Mouse (Mus musculus): ENCODE results near the gene Arpc2. TPM values are rescaled to one million over a fixed set of nuclear protein-coding genes. Genes with fewer than 3 reads are reported as not detected.

Gene Arpc2
- total and polyA plus RNA-seq, 3 experiments = 234 to 522 (median 455) TPM

GRCm38 (mm10) chr1:74196621-74197419 lies 39.1 kb upstream of the Arpc2 start:
- Histone ChIP-seq H3K9me3 (replicated peaks; ENCODE audit: low read length) (no peaks in the 10 kb centered on the region), H3K27ac (ENCODE audit: insufficient read depth, low read depth) (no peak overlapping the region), H3K36me3 (replicated peaks in 1 of 2; ENCODE audit: control insufficient read depth in 1 of 2, insufficient read depth in 1 of 2, low read length in 1 of 2) (no peaks in the 10 kb centered on the region), H3K4me2 (ENCODE audit: insufficient read depth, low read depth, poor library complexity, severe bottlenecking) (no peak overlapping the region), H3K9ac (ENCODE audit: insufficient read depth, low read depth) (no peak overlapping the region), H3K27me3 (replicated peaks) (no peaks in the 10 kb centered on the region), H3K4me1 (ENCODE audit: control insufficient read depth in 1 of 2, insufficient read depth in 2 of 2) (peaks cover 22 to 39% of the 10 kb centered on the region in 2 experiments), H3K4me3 (replicated peaks in 1 of 3; ENCODE audit: low read depth in 2 of 3, low read length in 2 of 3, poor library complexity in 1 of 3) (no peak overlapping the region), H3K79me2 (replicated peaks; ENCODE audit: control insufficient read depth, extremely low read depth, insufficient read depth, poor library complexity, severe bottlenecking) (no peaks in the 10 kb centered on the region)
- in situ Hi-C loops (cut with MboI; ENCODE audit: low pct_ligation_motif_present, low pct_unique_long_range_greater_than_20kb, low sequenced_read_pairs) = no loop called here
- dilution Hi-C loops (cut with MboI; ENCODE audit: extremely low pct_ligation_motif_present, extremely low pct_unique_long_range_greater_than_20kb, low sequenced_read_pairs) = no loop called here
- DNase-seq (ENCODE audit: extremely low read depth) = no peak
- TF ChIP-seq RCOR1 (conservative IDR thresholded peaks at IDR 0.05; ENCODE audit: low read depth, low read length) = no peak
- TF ChIP-seq CHD1 (IDR thresholded peaks at IDR 0.05; ENCODE audit: low read depth, low read length) = no peak
- TF ChIP-seq CTCF (conservative IDR thresholded peaks at IDR 0.05 in 1 of 2, IDR thresholded peaks at IDR 0.05 in 1 of 2; ENCODE audit: low read depth in 2 of 2, low read length in 2 of 2) = no peak
- TF ChIP-seq BHLHE40 (IDR thresholded peaks at IDR 0.05; ENCODE audit: low read depth, low read length) = no peak
- no peak for TF ChIP-seq MAX (IDR thresholded peaks at IDR 0.05; ENCODE audit: low read length)
- TF ChIP-seq MYC (IDR thresholded peaks at IDR 0.05; ENCODE audit: low read depth, low read length) = no peak

DNA sequence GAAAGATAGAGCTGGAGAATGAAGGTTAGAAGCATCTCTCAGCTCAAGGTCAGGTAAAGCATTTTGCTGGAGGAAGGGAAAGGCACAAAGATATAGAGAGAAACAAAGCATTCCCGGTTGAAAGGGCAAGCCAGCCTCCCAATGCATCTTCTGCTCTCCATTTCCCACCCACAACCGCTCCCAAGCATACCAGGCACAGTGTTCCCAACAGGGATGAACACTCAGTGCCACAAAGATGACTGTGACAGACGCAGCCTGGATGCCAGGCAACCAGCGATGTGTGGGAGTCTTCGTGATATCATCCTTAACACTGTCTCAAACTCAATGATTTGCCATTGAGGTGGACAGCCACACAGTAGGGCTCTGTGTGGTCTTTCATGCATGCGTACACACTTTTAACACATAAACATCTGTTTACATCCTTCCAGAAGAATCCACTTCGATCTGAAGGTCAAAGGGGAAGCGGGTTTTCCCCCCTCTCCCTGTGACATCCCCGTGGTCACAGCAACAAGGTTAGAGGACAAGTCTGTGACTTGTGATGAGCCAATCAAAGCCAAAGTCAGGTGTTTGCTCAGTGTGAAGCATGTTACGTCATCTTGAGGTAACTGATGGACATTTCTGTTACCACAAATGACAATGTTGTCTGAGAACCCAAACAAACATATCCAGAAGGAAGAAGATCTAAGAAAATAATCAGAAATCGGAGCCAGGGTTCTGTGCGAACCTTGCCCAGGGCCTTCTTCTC lies 38.0 kb upstream of the Arpc2 start:
- no peak for TF ChIP-seq KAT2A (IDR thresholded peaks at IDR 0.05; ENCODE audit: insufficient replicate concordance, low read length)
- 0 out of 2 replicates have a peak, but pooled peaks have one; percentile 12 for TF ChIP-seq ZKSCAN1 (IDR thresholded peaks at IDR 0.05; ENCODE audit: borderline replicate concordance, low read depth, low read length)
- no peak for TF ChIP-seq MAZ (IDR thresholded peaks at IDR 0.05; ENCODE audit: low read depth, low read length)
- TF ChIP-seq USF1 (IDR thresholded peaks at IDR 0.05; ENCODE audit: low read depth, low read length) = no peak
- H3K27me3 ChIP-seq (replicated peaks) = no peaks in the 10 kb centered on the region
- no peaks in the 10 kb centered on the region for H3K36me3 ChIP-seq (replicated peaks in 1 of 2; ENCODE audit: control insufficient read depth in 1 of 2, insufficient read depth in 1 of 2, low read length in 1 of 2)
- no peak for DNase-seq (ENCODE audit: extremely low read depth)
- no peaks in the 10 kb centered on the region for H3K9me3 ChIP-seq (replicated peaks; ENCODE audit: low read length)
- dilution Hi-C loops (cut with MboI; ENCODE audit: extremely low pct_ligation_motif_present, extremely low pct_unique_long_range_greater_than_20kb, low sequenced_read_pairs) = no loop called here
- in situ Hi-C loops (cut with MboI; ENCODE audit: low pct_ligation_motif_present, low pct_unique_long_range_greater_than_20kb, low sequenced_read_pairs) = no loop called here
- no peaks in the 10 kb centered on the region for H3K79me2 ChIP-seq (replicated peaks; ENCODE audit: control insufficient read depth, extremely low read depth, insufficient read depth, poor library complexity, severe bottlenecking)
- peaks cover 22 to 43% of the 10 kb centered on the region in 2 experiments for H3K4me1 ChIP-seq (ENCODE audit: control insufficient read depth in 1 of 2, insufficient read depth in 2 of 2)
- no peak overlapping the region for H3K4me3 ChIP-seq (replicated peaks in 1 of 3; ENCODE audit: low read depth in 2 of 3, low read length in 2 of 3, poor library complexity in 1 of 3)
- H3K9ac ChIP-seq (ENCODE audit: insufficient read depth, low read depth) = no peak overlapping the region
- no peak overlapping the region for H3K27ac ChIP-seq (ENCODE audit: insufficient read depth, low read depth)
- no peak overlapping the region for H3K4me2 ChIP-seq (ENCODE audit: insufficient read depth, low read depth, poor library complexity, severe bottlenecking)

DNA sequence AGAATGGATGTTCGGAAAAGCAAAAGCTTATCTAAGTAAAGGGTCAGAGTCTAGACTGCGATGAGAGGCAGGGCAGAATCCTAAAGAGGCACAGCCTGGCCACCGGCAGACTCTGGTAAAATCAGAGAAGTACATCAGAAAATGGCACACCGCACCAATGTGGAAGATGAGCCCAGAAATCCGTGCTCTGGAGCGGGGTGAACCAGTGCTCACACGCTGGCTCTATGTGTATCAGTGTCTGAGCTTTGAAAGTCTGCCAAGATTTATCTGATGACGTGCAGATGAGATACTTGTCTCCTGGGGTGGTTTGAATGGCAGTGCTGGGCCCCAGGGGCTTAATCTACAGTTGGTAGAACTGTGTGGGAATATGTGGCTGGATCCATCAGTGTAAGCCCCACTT lies 36.8 kb upstream of the Arpc2 start:
- H3K4me3 ChIP-seq (replicated peaks in 1 of 3; ENCODE audit: low read depth in 2 of 3, low read length in 2 of 3, poor library complexity in 1 of 3) = no peak overlapping the region
- no peaks in the 10 kb centered on the region for H3K9me3 ChIP-seq (replicated peaks; ENCODE audit: low read length)
- peaks cover 22 to 43% of the 10 kb centered on the region in 2 experiments for H3K4me1 ChIP-seq (ENCODE audit: control insufficient read depth in 1 of 2, insufficient read depth in 2 of 2)
- no peaks in the 10 kb centered on the region for H3K27me3 ChIP-seq (replicated peaks)
- H3K4me2 ChIP-seq (ENCODE audit: insufficient read depth, low read depth, poor library complexity, severe bottlenecking) = no peak overlapping the region
- no peak overlapping the region for H3K27ac ChIP-seq (ENCODE audit: insufficient read depth, low read depth)
- DNase-seq (ENCODE audit: extremely low read depth) = no peak
- dilution Hi-C loops (cut with MboI; ENCODE audit: extremely low pct_ligation_motif_present, extremely low pct_unique_long_range_greater_than_20kb, low sequenced_read_pairs) (no loop called here), in situ Hi-C loops (cut with MboI; ENCODE audit: low pct_ligation_motif_present, low pct_unique_long_range_greater_than_20kb, low sequenced_read_pairs) (no loop called here)
- no peaks in the 10 kb centered on the region for H3K79me2 ChIP-seq (replicated peaks; ENCODE audit: control insufficient read depth, extremely low read depth, insufficient read depth, poor library complexity, severe bottlenecking)
- H3K36me3 ChIP-seq (replicated peaks in 1 of 2; ENCODE audit: control insufficient read depth in 1 of 2, insufficient read depth in 1 of 2, low read length in 1 of 2) = no peaks in the 10 kb centered on the region
- no peak overlapping the region for H3K9ac ChIP-seq (ENCODE audit: insufficient read depth, low read depth)
- TF ChIP-seq POLR2AphosphoS2 (IDR thresholded peaks at IDR 0.05; ENCODE audit: low read depth, low read length) (no peak), POLR2A (IDR thresholded peaks at IDR 0.05; ENCODE audit: low read depth, low read length) (no peak), SIN3A (IDR thresholded peaks at IDR 0.05; ENCODE audit: low read length) (no peak), SMC3 (IDR thresholded peaks at IDR 0.05; ENCODE audit: low read depth, low read length) (no peak), MYC (IDR thresholded peaks at IDR 0.05; ENCODE audit: low read depth, low read length) (no peak), UBTF (IDR thresholded peaks at IDR 0.05; ENCODE audit: low read depth, low read length) (no peak), MAZ (IDR thresholded peaks at IDR 0.05; ENCODE audit: low read depth, low read length) (no peak), MEF2A (IDR thresholded peaks at IDR 0.05; ENCODE audit: borderline replicate concordance, low read depth, low read length) (no peak), IRF4 (IDR thresholded peaks at IDR 0.05; ENCODE audit: low read depth, low read length) (no peak), KAT2A (IDR thresholded peaks at IDR 0.05; ENCODE audit: insufficient replicate concordance, low read length) (no peak), E2F4 (IDR thresholded peaks at IDR 0.05; ENCODE audit: insufficient replicate concordance, low read depth, low read length) (no peak), JUN (IDR thresholded peaks at IDR 0.05; ENCODE audit: insufficient read depth, low read depth, low read length) (no peak), ETS1 (conservative IDR thresholded peaks at IDR 0.05; ENCODE audit: low read depth, low read length) (no peak), RCOR1 (conservative IDR thresholded peaks at IDR 0.05; ENCODE audit: low read depth, low read length) (no peak), JUND (conservative IDR thresholded peaks at IDR 0.05; ENCODE audit: low read depth, low read length) (no peak), BHLHE40 (IDR thresholded peaks at IDR 0.05; ENCODE audit: low read depth, low read length) (no peak), MXI1 (IDR thresholded peaks at IDR 0.05; ENCODE audit: low read depth, low read length) (no peak)
